Mouse (Mus musculus) ovary, postnatal 14 days (tissue): ENCODE results near the gene Map3k19.

Experiments
- DNase-seq: peaks from one replicate; pipeline ENCODE4 v3.0.0; 2022; ENCODE audit warnings: low spot score

Gene Map3k19

GRCm38 (mm10) chr1:127854486-127855222 is at the start of gene Map3k19:
TSS of gene Map3k19 (minus strand) at chr1:127855031.
- DNase-seq: no peak

GRCm38 (mm10) chr1:127899401-127899800 is 44.6 kb upstream of the Map3k19 start:
- DNase-seq: no peak

GRCm38 (mm10) chr1:127869276-127869675 is 14.4 kb upstream of the Map3k19 start:
- no peak for DNase-seq

- peak; percentile 82 for DNase-seq
Measured at GRCm38 (mm10) chr1:127868300-127869261, 13.8 kb upstream of the Map3k19 start, which contains the start of gene Rab3gap1. TSS of gene Rab3gap1 (plus strand) at chr1:127868773.

- DNase-seq: no peak
Measured at GRCm38 (mm10) chr1:127863806-127864205, 9.0 kb upstream of the Map3k19 start.

GRCm38 (mm10) chr1:127861900-127862299 is 7.1 kb upstream of the Map3k19 start:
- DNase-seq: no peak

GRCm38 (mm10) chr1:127860492-127860891 is 5.7 kb upstream of the Map3k19 start:
- DNase-seq: no peak

GRCm38 (mm10) chr1:127859799-127860400 is 5.1 kb upstream of the Map3k19 start:
- DNase-seq: no peak

- no peak for DNase-seq
Measured at GRCm38 (mm10) chr1:127858945-127859648, 4.3 kb upstream of the Map3k19 start.

- DNase-seq: no peak
Measured at GRCm38 (mm10) chr1:127850075-127850610, 4.7 kb downstream of the Map3k19 start.

- no peak for DNase-seq
Measured at GRCm38 (mm10) chr1:127845472-127845871, 9.4 kb downstream of the Map3k19 start.

GRCm38 (mm10) chr1:127838602-127839001 is 16.2 kb downstream of the Map3k19 start:
- no peak for DNase-seq

- no peak for DNase-seq
Measured at GRCm38 (mm10) chr1:127836619-127837018, 18.2 kb downstream of the Map3k19 start.

GRCm38 (mm10) chr1:127834202-127834601 is 20.6 kb downstream of the Map3k19 start:
- no peak for DNase-seq

GRCm38 (mm10) chr1:127833714-127834113 is 21.1 kb downstream of the Map3k19 start:
- no peak for DNase-seq

GRCm38 (mm10) chr1:127830215-127830921 is 24.5 kb downstream of the Map3k19 start:
- DNase-seq: no peak

GRCm38 (mm10) chr1:127827325-127827724 is 27.5 kb downstream of the Map3k19 start:
- peak; percentile 15 for DNase-seq

GRCm38 (mm10) chr1:127816381-127816780 is 38.5 kb downstream of the Map3k19 start:
- no peak for DNase-seq

GRCm38 (mm10) chr1:127812929-127813328 is 41.9 kb downstream of the Map3k19 start:
- no peak for DNase-seq

GRCm38 (mm10) chr1:127808671-127809070 is 46.2 kb downstream of the Map3k19 start:
- no peak for DNase-seq

GRCm38 (mm10) chr1:127802916-127803315 is 51.9 kb downstream of the Map3k19 start:
- no peak for DNase-seq
